Mouse (Mus musculus) neural tube, postnatal 0 days (tissue): ENCODE measurements around the gene Olfr954. TPM values are rescaled to one million over a fixed set of nuclear protein-coding genes. Genes with fewer than 3 reads are reported as not detected.

Source experiments
- polyA plus RNA-seq: library from polyadenylated mRNA; unstranded; fragments of >200 nt; fragmentation: Nextera tagmentation; extraction: Ambion mirVana; gene quantifications from 2 replicates; pipeline ENCODE4 v1.2.1, GENCODE M21; 2015

Olfr954 gene
- not detected in 2 replicates for polyA plus RNA-seq

DNA sequence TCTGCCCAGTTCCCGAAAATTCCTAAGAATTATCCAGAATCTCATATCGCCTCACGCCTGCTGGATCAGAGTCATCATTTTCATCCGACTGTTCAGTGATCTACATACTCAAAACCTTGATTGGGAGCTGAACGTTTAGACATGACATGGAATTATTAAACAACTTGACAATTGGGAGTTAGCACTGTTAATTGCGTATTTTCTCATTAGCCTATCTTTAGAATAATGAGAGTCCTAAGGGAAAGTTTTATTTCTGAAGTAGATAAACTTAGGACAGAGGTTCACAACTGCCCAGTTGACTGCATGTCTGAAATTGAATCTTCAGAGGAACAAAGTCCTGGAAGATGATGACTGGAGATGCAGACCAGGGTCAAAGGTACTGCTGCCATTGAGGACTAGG lies at the start of gene Olfr954:
Gene Olfr954, plus strand, starts transcription at position 301 of the 400 bp plus-strand sequence.

DNA sequence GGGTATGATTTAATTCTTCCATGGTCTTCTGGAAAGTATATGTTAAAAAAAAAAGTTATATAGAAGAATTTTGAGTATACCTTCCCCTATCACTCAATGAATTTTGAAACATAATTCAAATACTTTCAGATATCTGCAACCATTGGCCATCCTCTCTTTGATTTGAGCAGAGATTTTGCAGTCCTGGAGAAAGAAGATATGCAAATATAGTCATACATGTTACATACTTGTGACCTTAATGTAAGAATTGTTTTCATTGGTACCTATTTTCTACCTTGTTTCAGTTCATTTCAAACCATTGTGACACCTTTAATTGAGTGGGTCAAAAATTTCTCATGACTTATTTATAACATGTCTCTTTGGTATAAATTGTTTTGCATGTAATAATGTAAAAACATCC lies 29.5 kb upstream of the Olfr954 start, which contains the start of gene Olfr952:
Gene Olfr952, minus strand, starts transcription at position 101 of the 400 bp plus-strand sequence.

DNA sequence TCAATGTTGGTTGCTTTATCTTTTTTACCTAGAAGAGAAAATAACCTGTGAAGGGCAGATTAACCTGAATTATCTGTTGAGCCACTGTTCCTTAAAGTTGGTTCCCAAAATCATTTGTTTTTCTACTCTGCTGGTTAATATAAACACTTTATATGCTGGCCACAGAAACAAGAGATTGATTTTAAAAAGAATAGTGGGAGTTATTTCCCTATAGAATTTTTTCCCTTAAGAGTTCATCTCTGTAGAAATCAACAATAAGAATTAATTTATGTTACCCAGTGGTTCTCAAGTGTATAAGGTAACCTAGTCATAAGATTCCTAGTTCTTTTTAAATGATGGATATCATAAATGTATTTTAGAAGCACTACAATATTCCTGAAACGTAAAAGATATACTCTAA lies 15.3 kb downstream of the Olfr954 start, which contains the start of gene Olfr955:
Gene Olfr955, minus strand, starts transcription at position 101 of the 400 bp plus-strand sequence.

DNA sequence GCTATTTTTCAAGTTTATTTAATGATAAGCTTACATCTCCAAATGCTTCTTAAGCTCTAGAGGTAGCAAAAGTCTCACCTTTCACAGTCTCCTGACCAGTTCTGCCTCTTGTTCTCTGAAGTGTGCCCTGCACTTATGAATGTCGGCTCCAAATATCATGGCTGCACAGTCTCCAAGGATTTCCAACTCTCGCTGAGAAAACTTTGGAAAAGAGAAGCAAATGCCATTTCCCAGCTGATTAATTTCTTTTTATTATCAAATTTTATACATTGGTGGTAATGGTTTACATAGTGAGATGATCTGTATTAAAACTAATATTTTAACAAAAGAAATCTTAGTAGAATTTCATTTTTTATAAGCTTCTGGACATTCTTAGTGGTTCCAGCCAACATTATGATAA lies 37.4 kb downstream of the Olfr954 start, which contains the start of gene Olfr44:
Gene Olfr44, minus strand, starts transcription at position 101 of the 400 bp plus-strand sequence.

Other genes starting within 250 kb of the Olfr954 start
- gene Olfr1537, start 206.7 kb upstream of the Olfr954 start, polyA plus RNA-seq = not detected in 2 replicates
- not detected in 2 replicates for gene Olfr945, start 179.9 kb upstream of the Olfr954 start, polyA plus RNA-seq
- not detected in 2 replicates for gene Olfr948, start 130.7 kb upstream of the Olfr954 start, polyA plus RNA-seq
- not detected in 2 replicates for gene Olfr951, start 69.3 kb upstream of the Olfr954 start, polyA plus RNA-seq
- gene Olfr952, start 29.6 kb upstream of the Olfr954 start, polyA plus RNA-seq = not detected in 2 replicates
- gene Olfr955, start 15.2 kb downstream of the Olfr954 start, polyA plus RNA-seq = not detected in 2 replicates
- not detected in 2 replicates for gene Olfr44, start 37.3 kb downstream of the Olfr954 start, polyA plus RNA-seq
- not detected in 2 replicates for gene Olfr957, start 59.1 kb downstream of the Olfr954 start, polyA plus RNA-seq
- not detected in 2 replicates for gene Olfr958, start 97.4 kb downstream of the Olfr954 start, polyA plus RNA-seq
- gene Olfr959, start 118.9 kb downstream of the Olfr954 start, polyA plus RNA-seq = 0.22 TPM in 1 of 2 replicates, not detected in the other
- 190 and 211 TPM in 2 replicates for gene AW551984, start 147.7 kb downstream of the Olfr954 start, polyA plus RNA-seq
- gene Olfr148, start 154.0 kb downstream of the Olfr954 start, polyA plus RNA-seq = not detected in 2 replicates
- gene Olfr960, start 164.7 kb downstream of the Olfr954 start, polyA plus RNA-seq = not detected in 2 replicates
- gene Olfr961, start 188.4 kb downstream of the Olfr954 start, polyA plus RNA-seq = not detected in 2 replicates
- not detected in 2 replicates for gene Olfr963, start 210.5 kb downstream of the Olfr954 start, polyA plus RNA-seq